Mouse (Mus musculus) midbrain, embryonic 11.5 days (tissue): ENCODE measurements around the gene Jmjd7. TPM values are rescaled to one million over a fixed set of nuclear protein-coding genes. Genes with fewer than 3 reads are reported as not detected.

Experiments used
- ATAC-seq: fragments of 200-750 bp; cut with Nextera tagmentation; 2 replicates; pipeline ENCODE4 v1.8.0; 2017; ENCODE audit warnings: moderate TSS enrichment, moderate library complexity; ENCODE audit not compliant: low FRiP score
- DNase-seq: peaks from one replicate; pipeline ENCODE4 v3.0.0; 2015; ENCODE audit warnings: low spot score; ENCODE audit errors: missing footprints
- H3K27ac ChIP-seq: fragments of 300-500 bp; sonication (generic); 2 replicates; pipeline ENCODE4 v1.5.1; 2014; ENCODE audit warnings: low read depth, low read length
- H3K27me3 ChIP-seq: fragments of 300-500 bp; sonication (generic); 2 replicates; pipeline ENCODE4 v1.6.1; 2014; ENCODE audit warnings: mild to moderate bottlenecking, low read length, moderate library complexity, mixed read lengths; ENCODE audit not compliant: control insufficient read depth, insufficient read depth
- H3K36me3 ChIP-seq: fragments of 300-500 bp; sonication (generic); 2 replicates; pipeline ENCODE4 v1.6.1; 2014; ENCODE audit warnings: mild to moderate bottlenecking, low read length, moderate library complexity, mixed read lengths; ENCODE audit not compliant: control insufficient read depth, insufficient read depth
- H3K4me1 ChIP-seq: fragments of 300-500 bp; sonication (generic); 2 replicates; pipeline ENCODE4 v1.6.1; 2014; ENCODE audit warnings: low read length; ENCODE audit not compliant: control insufficient read depth, insufficient read depth
- H3K4me2 ChIP-seq: fragments of 300-500 bp; sonication (generic); 2 replicates; pipeline ENCODE4 v1.6.1; 2014; ENCODE audit warnings: mild to moderate bottlenecking, moderate library complexity
- H3K4me3 ChIP-seq: fragments of 300-500 bp; sonication (generic); 2 replicates; pipeline ENCODE4 v1.5.1; 2014; ENCODE audit warnings: low read depth, low read length
- H3K9ac ChIP-seq: fragments of 300-500 bp; sonication (generic); 2 replicates; pipeline ENCODE4 v1.6.1; 2014; ENCODE audit warnings: low read length
- H3K9me3 ChIP-seq: fragments of 300-500 bp; sonication (generic); 2 replicates; pipeline ENCODE4 v1.6.1; 2016; ENCODE audit warnings: low read length; ENCODE audit not compliant: control insufficient read depth
- WGBS: fragments of 180-500 bp; shearing (Covaris S2); extraction: QIAGEN DNeasy Blood & Tissue Kit; methylation state at CpG from one replicate; pipeline ENCODE4 v1.1.7; 2014; 5-methylcytosine and 5-hydroxymethylcytosine counted together
- polyA plus RNA-seq: library from polyadenylated mRNA; unstranded; fragments of >200 nt; fragmentation: Nextera tagmentation; extraction: Ambion mirVana; gene quantifications from 2 replicates; pipeline ENCODE4 v1.2.1, GENCODE M21; 2014

The Jmjd7 gene
- polyA plus RNA-seq, result 18.8 and 19.1 TPM in 2 replicates

- peak within 1 kb of the TSS; percentile 73 for H3K9ac ChIP-seq
- H3K27ac ChIP-seq, result peak within 1 kb of the TSS; percentile 10; the same call in 1 of the 2 replicates
- H3K4me3 ChIP-seq, result peak within 1 kb of the TSS; percentile 69
- H3K36me3 ChIP-seq, result peaks cover 5% of the 10 kb centered on the region
- peak; percentile 98 for DNase-seq
- no peaks in the 10 kb centered on the region for H3K27me3 ChIP-seq
- 5% methylated on average over 50 of the region's 50 CpGs for WGBS
- H3K4me1 ChIP-seq, result peaks cover 10% of the 10 kb centered on the region
- H3K4me2 ChIP-seq, result peak within 1 kb of the TSS; percentile 65
- ATAC-seq, result peak; percentile 89
- no peaks in the 10 kb centered on the region for H3K9me3 ChIP-seq
Measured at GRCm38 (mm10) chr2:120026984-120027949, at the start of gene Jmjd7, which contains the start of gene Gm28042. Gene Jmjd7 (plus strand): TSS chr2:120027483. Gene Gm28042 (plus strand): TSS chr2:120027493.

GRCm38 (mm10) chr2:119980343-119980986 lies 46.8 kb upstream of the Jmjd7 start:
- no peaks in the 10 kb centered on the region for H3K9me3 ChIP-seq
- WGBS, result 87% methylated on average over 7 of the region's 7 CpGs
- no peaks in the 10 kb centered on the region for H3K27me3 ChIP-seq
- H3K4me1 ChIP-seq, result no peaks in the 10 kb centered on the region
- no peak for ATAC-seq
- no peak overlapping the region for H3K9ac ChIP-seq
- no peak overlapping the region for H3K4me3 ChIP-seq
- peak; percentile 53 for DNase-seq
- H3K4me2 ChIP-seq, result no peak overlapping the region
- H3K27ac ChIP-seq, result no peak overlapping the region
- H3K36me3 ChIP-seq, result no peaks in the 10 kb centered on the region

GRCm38 (mm10) chr2:119981631-119982030 lies 45.7 kb upstream of the Jmjd7 start:
- H3K9ac ChIP-seq, result no peak overlapping the region
- no peak overlapping the region for H3K4me2 ChIP-seq
- 78% methylated on average over 2 of the region's 2 CpGs for WGBS

GRCm38 (mm10) chr2:119985871-119986270 lies 41.4 kb upstream of the Jmjd7 start:
- Histone ChIP-seq H3K9me3 (no peaks in the 10 kb centered on the region), H3K9ac (no peak overlapping the region), H3K4me2 (no peak overlapping the region), H3K4me3 (no peak overlapping the region), H3K27ac (no peak overlapping the region), H3K27me3 (no peaks in the 10 kb centered on the region), H3K36me3 (no peaks in the 10 kb centered on the region), H3K4me1 (no peaks in the 10 kb centered on the region; the same call in 1 of the 2 replicates)
- WGBS, result 72% methylated on average over 8 of the region's 8 CpGs
- ATAC-seq (no peak), DNase-seq (peak; percentile 19)

More at GRCm38 (mm10) chr2:119981631-119982030, 45.7 kb upstream of the Jmjd7 start:
- Histone ChIP-seq H3K27me3 (no peaks in the 10 kb centered on the region), H3K27ac (no peak overlapping the region), H3K9me3 (no peaks in the 10 kb centered on the region), H3K4me1 (no peaks in the 10 kb centered on the region; the same call in 1 of the 2 replicates), H3K4me3 (no peak overlapping the region), H3K36me3 (no peaks in the 10 kb centered on the region)
- DNase-seq (peak; percentile 69), ATAC-seq (no peak)

- Histone ChIP-seq H3K36me3 (no peaks in the 10 kb centered on the region), H3K27me3 (no peaks in the 10 kb centered on the region), H3K9ac (peak overlapping the region; percentile 13; the same call in 1 of the 2 replicates), H3K4me3 (no peak overlapping the region), H3K4me1 (no peaks in the 10 kb centered on the region; the same call in 1 of the 2 replicates), H3K4me2 (no peak overlapping the region), H3K9me3 (no peaks in the 10 kb centered on the region), H3K27ac (no peak overlapping the region)
- no peak for ATAC-seq
- no peak for DNase-seq
- 70% methylated on average over 6 of the region's 6 CpGs for WGBS
Measured at GRCm38 (mm10) chr2:119986369-119986768, 40.9 kb upstream of the Jmjd7 start.

- Histone ChIP-seq H3K9me3 (no peaks in the 10 kb centered on the region), H3K36me3 (no peaks in the 10 kb centered on the region), H3K4me3 (no peak overlapping the region), H3K27ac (no peak overlapping the region), H3K9ac (no peak overlapping the region), H3K4me1 (no peaks in the 10 kb centered on the region; the same call in 1 of the 2 replicates), H3K27me3 (no peaks in the 10 kb centered on the region), H3K4me2 (no peak overlapping the region)
- WGBS, result 97% methylated on average over 2 of the region's 2 CpGs
- no peak for DNase-seq
- ATAC-seq, result no peak
Measured at GRCm38 (mm10) chr2:119987441-119987840, 39.8 kb upstream of the Jmjd7 start.

GRCm38 (mm10) chr2:119988952-119989351 lies 38.3 kb upstream of the Jmjd7 start:
- Histone ChIP-seq H3K27me3 (no peaks in the 10 kb centered on the region), H3K4me2 (no peak overlapping the region), H3K4me3 (no peak overlapping the region), H3K4me1 (no peaks in the 10 kb centered on the region; the same call in 1 of the 2 replicates), H3K9me3 (no peaks in the 10 kb centered on the region), H3K27ac (no peak overlapping the region), H3K9ac (no peak overlapping the region), H3K36me3 (no peaks in the 10 kb centered on the region)
- 83% methylated on average over 4 of the region's 4 CpGs for WGBS
- ATAC-seq, result no peak
- peak; percentile 73 for DNase-seq

GRCm38 (mm10) chr2:119990881-119991280 lies 36.4 kb upstream of the Jmjd7 start:
- DNase-seq, result no peak
- ATAC-seq, result no peak
- Histone ChIP-seq H3K9me3 (no peaks in the 10 kb centered on the region), H3K9ac (no peak overlapping the region), H3K27ac (no peak overlapping the region), H3K4me2 (no peak overlapping the region), H3K4me1 (no peaks in the 10 kb centered on the region; the same call in 1 of the 2 replicates), H3K4me3 (no peak overlapping the region), H3K36me3 (no peaks in the 10 kb centered on the region), H3K27me3 (no peaks in the 10 kb centered on the region)
- WGBS, result 85% methylated on average over 6 of the region's 6 CpGs
